Mouse (Mus musculus) forebrain, embryonic 12.5 days (tissue): Measurements from ENCODE around the gene Slc16a10. TPM values are rescaled to one million over a fixed set of nuclear protein-coding genes. Genes with fewer than 3 reads are reported as not detected.

Source experiments
- ATAC-seq: fragments of 200-750 bp; cut with Nextera tagmentation; 2 replicates; pipeline ENCODE4 v1.8.0; 2017; ENCODE audit warnings: moderate TSS enrichment; ENCODE audit not compliant: low FRiP score
- H3K27ac ChIP-seq: fragments of 300-500 bp; sonication (generic); 2 replicates; pipeline ENCODE4 v1.5.1; 2016; ENCODE audit warnings: mild to moderate bottlenecking
- H3K27me3 ChIP-seq: fragments of 300-500 bp; sonication (generic); 2 replicates; pipeline ENCODE4 v1.6.1; 2016; ENCODE audit warnings: mild to moderate bottlenecking
- H3K36me3 ChIP-seq: fragments of 300-500 bp; sonication (generic); replicated peaks from 2 replicates; pipeline ENCODE4 v1.6.1; 2016; ENCODE audit warnings: mild to moderate bottlenecking
- H3K4me1 ChIP-seq: fragments of 300-500 bp; sonication (generic); 2 replicates; pipeline ENCODE4 v1.6.1; 2016
- H3K4me2 ChIP-seq: fragments of 300-500 bp; sonication (generic); 2 replicates; pipeline ENCODE4 v1.6.1; 2016; ENCODE audit warnings: mild to moderate bottlenecking, moderate library complexity
- H3K4me3 ChIP-seq: fragments of 300-500 bp; sonication (generic); replicated peaks from 2 replicates; pipeline ENCODE4 v1.5.1; 2016; ENCODE audit warnings: mild to moderate bottlenecking
- H3K9ac ChIP-seq: fragments of 300-500 bp; sonication (generic); 2 replicates; pipeline ENCODE4 v1.6.1; 2016; ENCODE audit warnings: mild to moderate bottlenecking
- H3K9me3 ChIP-seq: fragments of 300-500 bp; sonication (generic); 2 replicates; pipeline ENCODE4 v1.6.1; 2016
- WGBS: fragments of 180-500 bp; shearing (Covaris S2); methylation state at CpG from one replicate; pipeline ENCODE4 v1.1.7; 2016; 5-methylcytosine and 5-hydroxymethylcytosine counted together
- polyA plus RNA-seq: library from polyadenylated mRNA; unstranded; fragments of >200 nt; fragmentation: Nextera tagmentation; extraction: Ambion mirVana; gene quantifications from 2 replicates; pipeline ENCODE4 v1.2.1, GENCODE M21; 2016

Gene Slc16a10
- polyA plus RNA-seq, 1 experiment from 2014 or later = 8.7 TPM

GRCm38 (mm10) chr10:40053896-40054295 is 88.2 kb downstream of the Slc16a10 start:
- Histone ChIP-seq H3K4me3 (no peak overlapping the region), H3K9me3 (no peaks in the 10 kb centered on the region), H3K27me3 (no peaks in the 10 kb centered on the region), H3K4me2 (no peak overlapping the region), H3K27ac (no peak overlapping the region), H3K36me3 (no peaks in the 10 kb centered on the region), H3K4me1 (0 out of 2 replicates have a peak, but pooled peaks cover 2% of the 10 kb centered on the region), H3K9ac (no peak overlapping the region)
- 91% methylated on average over 4 of the region's 4 CpGs for WGBS
- no peak for ATAC-seq

- ATAC-seq = no peak
- no peaks in the 10 kb centered on the region for H3K36me3 ChIP-seq
- no peaks in the 10 kb centered on the region for H3K4me1 ChIP-seq
- H3K9ac ChIP-seq = no peak overlapping the region
- no peaks in the 10 kb centered on the region for H3K27me3 ChIP-seq
- H3K4me3 ChIP-seq = no peak overlapping the region
- WGBS = 60% methylated on average over 3 of the region's 3 CpGs
- H3K27ac ChIP-seq = no peak overlapping the region
- no peak overlapping the region for H3K4me2 ChIP-seq
- no peaks in the 10 kb centered on the region for H3K9me3 ChIP-seq
These were observed 88.7 kb downstream of the Slc16a10 start for GRCm38 (mm10) chr10:40053257-40053895.

- no peaks in the 10 kb centered on the region for H3K36me3 ChIP-seq
- no peak overlapping the region for H3K4me3 ChIP-seq
- H3K4me1 ChIP-seq = no peaks in the 10 kb centered on the region
- no peak for ATAC-seq
- no peak overlapping the region for H3K9ac ChIP-seq
- H3K27me3 ChIP-seq = no peaks in the 10 kb centered on the region
- 93% methylated on average over 3 of the region's 3 CpGs for whole genome bisulfite sequencing
- H3K4me2 ChIP-seq = no peak overlapping the region
- H3K9me3 ChIP-seq = no peaks in the 10 kb centered on the region
- H3K27ac ChIP-seq = no peak overlapping the region
These were observed 90.1 kb downstream of the Slc16a10 start for GRCm38 (mm10) chr10:40051997-40052396.

DNA sequence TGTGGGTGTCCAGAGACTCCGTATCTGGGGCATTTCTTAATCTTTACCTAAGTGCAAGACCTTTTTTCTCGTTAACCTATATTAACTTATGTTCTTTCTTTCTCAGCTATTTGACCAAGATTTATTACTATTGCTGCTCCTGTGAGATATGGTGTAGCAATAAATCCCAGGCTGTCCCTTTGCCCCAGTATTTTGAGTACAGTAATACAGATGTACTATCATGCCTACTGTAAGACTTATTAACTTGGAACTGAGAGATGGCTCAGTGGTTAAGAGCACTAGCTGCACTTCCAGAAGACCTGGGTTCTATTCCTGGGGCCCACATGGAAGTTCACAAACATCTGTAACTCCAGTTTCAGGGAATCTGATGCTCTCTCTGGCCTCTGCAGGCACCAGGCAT is 91.3 kb downstream of the Slc16a10 start:
- no peaks in the 10 kb centered on the region for H3K36me3 ChIP-seq
- H3K27me3 ChIP-seq = no peaks in the 10 kb centered on the region
- no peak overlapping the region for H3K4me3 ChIP-seq
- no peak for ATAC-seq
- no peaks in the 10 kb centered on the region for H3K9me3 ChIP-seq
- no peak overlapping the region for H3K27ac ChIP-seq
- H3K4me1 ChIP-seq = no peaks in the 10 kb centered on the region
- H3K4me2 ChIP-seq = no peak overlapping the region
- 96% methylated on average over 2 of the region's 2 CpGs for WGBS
- H3K9ac ChIP-seq = no peak overlapping the region

GRCm38 (mm10) chr10:40041339-40041738 is 100.7 kb downstream of the Slc16a10 start:
- no peak overlapping the region for H3K4me2 ChIP-seq
- WGBS = 20% methylated on average over 4 of the region's 4 CpGs
- H3K4me1 ChIP-seq = no peaks in the 10 kb centered on the region
- H3K4me3 ChIP-seq = no peak overlapping the region
- no peak for ATAC-seq
- H3K36me3 ChIP-seq = no peaks in the 10 kb centered on the region
- H3K9ac ChIP-seq = no peak overlapping the region
- H3K27ac ChIP-seq = no peak overlapping the region
- no peaks in the 10 kb centered on the region for H3K27me3 ChIP-seq
- H3K9me3 ChIP-seq = no peaks in the 10 kb centered on the region

DNA sequence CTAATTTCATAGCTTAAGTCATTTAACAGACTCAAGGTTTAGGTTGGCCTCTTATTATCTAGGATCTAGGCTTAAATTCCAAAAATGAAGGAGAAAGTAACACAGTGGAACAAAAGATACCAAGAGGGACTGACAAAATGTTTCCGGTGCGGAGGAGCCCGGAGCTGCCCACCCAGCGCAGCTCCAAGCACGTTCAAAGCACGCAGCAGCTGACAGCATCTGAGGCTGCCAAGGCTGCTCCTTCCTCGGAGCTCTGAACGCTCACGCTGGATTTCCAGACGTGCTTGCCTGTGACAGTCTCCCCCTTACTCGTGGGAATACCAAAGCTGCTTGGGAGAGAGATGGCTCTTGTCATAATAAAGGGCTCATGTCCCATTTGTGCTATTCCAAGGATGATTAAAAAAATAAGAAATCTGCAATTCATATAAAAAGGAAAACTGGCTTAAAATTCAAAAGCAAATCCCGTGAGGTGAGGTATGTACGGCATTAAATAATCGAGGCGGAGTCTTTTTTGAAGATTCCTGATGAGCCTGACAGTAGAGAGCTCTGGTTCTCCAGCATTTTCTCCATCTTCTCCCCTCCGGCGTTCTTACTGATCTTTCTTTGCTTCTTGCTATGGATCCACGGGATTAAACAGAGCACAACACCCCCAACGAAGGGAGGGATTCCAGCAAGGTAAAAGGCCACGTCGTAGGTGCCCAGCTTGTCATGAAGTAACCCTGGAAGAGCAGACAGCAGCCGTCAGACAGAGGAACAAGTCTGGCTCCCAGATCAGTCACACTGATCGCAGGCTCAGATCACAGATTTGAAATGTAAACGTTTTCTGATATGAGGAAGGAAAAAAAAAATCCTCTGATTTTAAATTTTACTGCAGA is 105.1 kb downstream of the Slc16a10 start:
- ATAC-seq = no peak

DNA sequence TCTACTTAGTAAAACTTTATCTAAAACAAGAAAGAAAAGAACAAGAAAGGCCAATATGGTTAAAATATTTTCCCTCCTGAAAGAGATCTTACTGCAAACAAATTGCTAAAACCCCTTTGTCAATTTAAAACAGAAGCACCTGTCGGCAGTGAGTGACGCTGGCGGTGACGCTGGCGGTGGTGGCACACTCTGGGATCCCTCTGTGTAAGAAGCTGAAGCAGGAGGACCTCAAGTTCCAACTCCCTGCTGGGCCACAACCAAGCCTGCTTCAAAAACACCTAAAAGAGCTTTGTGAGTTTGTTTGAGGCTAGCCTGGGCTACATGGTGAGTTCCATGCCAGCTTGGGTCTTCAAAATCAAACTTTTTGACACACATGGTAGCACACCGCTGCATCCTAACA is 107.1 kb downstream of the Slc16a10 start:
- Histone ChIP-seq H3K9ac (no peak overlapping the region), H3K27me3 (no peaks in the 10 kb centered on the region), H3K4me2 (no peak overlapping the region), H3K27ac (no peak overlapping the region), H3K4me1 (no peaks in the 10 kb centered on the region), H3K36me3 (no peaks in the 10 kb centered on the region), H3K9me3 (no peaks in the 10 kb centered on the region), H3K4me3 (no peak overlapping the region)
- no peak for ATAC-seq
- 97% methylated on average over 6 of the region's 6 CpGs for WGBS

More for the DNA sequence above, 105.1 kb downstream of the Slc16a10 start:
- no peak overlapping the region for H3K4me2 ChIP-seq
- H3K27me3 ChIP-seq = no peaks in the 10 kb centered on the region
- 76% methylated on average over 24 of the region's 24 CpGs for WGBS
- H3K36me3 ChIP-seq = no peaks in the 10 kb centered on the region
- H3K9me3 ChIP-seq = no peaks in the 10 kb centered on the region
- no peak overlapping the region for H3K27ac ChIP-seq
- H3K4me3 ChIP-seq = no peak overlapping the region
- no peak overlapping the region for H3K9ac ChIP-seq
- H3K4me1 ChIP-seq = no peaks in the 10 kb centered on the region

DNA sequence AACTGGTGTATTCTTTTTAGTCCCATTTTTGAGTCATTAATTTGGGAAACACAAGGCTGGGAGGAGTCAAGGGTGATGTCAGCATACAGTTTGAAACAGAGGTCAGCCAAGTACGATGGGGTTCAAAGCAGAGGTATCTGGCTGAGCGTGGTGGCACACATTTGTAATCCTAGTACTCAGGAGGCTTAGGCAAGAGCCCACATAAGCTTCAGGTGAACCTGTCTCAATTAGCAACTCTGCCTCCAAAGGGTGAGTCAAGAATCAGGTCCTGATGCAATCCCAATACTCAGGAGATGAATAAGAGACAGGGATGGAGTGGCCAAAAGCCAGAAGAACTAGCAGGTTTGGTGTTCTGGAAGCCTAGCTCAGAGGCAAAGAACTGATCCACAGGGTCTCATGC is 109.2 kb downstream of the Slc16a10 start:
- no peak for ATAC-seq
- 84% methylated on average over 2 of the region's 2 CpGs for WGBS

GRCm38 (mm10) chr10:40030716-40031115 is 111.3 kb downstream of the Slc16a10 start:
- Histone ChIP-seq H3K4me2 (no peak overlapping the region), H3K27ac (no peak overlapping the region), H3K27me3 (0 out of 2 replicates have a peak, but pooled peaks cover 3% of the 10 kb centered on the region), H3K4me3 (no peak overlapping the region), H3K36me3 (no peaks in the 10 kb centered on the region), H3K4me1 (no peaks in the 10 kb centered on the region), H3K9ac (no peak overlapping the region), H3K9me3 (no peaks in the 10 kb centered on the region)
- 93% methylated on average over 6 of the region's 6 CpGs for WGBS
- ATAC-seq = no peak

More for the DNA sequence above, 109.2 kb downstream of the Slc16a10 start:
- Histone ChIP-seq H3K4me3 (no peak overlapping the region), H3K4me1 (no peaks in the 10 kb centered on the region), H3K27ac (no peak overlapping the region), H3K36me3 (no peaks in the 10 kb centered on the region), H3K9me3 (no peaks in the 10 kb centered on the region), H3K9ac (no peak overlapping the region), H3K27me3 (no peaks in the 10 kb centered on the region), H3K4me2 (no peak overlapping the region)

- H3K4me3 ChIP-seq = no peak overlapping the region
- 90% methylated on average over 2 of the region's 2 CpGs for WGBS
- 0 out of 2 replicates have a peak, but pooled peaks cover 3% of the 10 kb centered on the region for H3K27me3 ChIP-seq
- H3K4me2 ChIP-seq = no peak overlapping the region
- H3K9me3 ChIP-seq = no peaks in the 10 kb centered on the region
- H3K4me1 ChIP-seq = peaks cover 7% of the 10 kb centered on the region
- no peak overlapping the region for H3K9ac ChIP-seq
- no peak for ATAC-seq
- no peaks in the 10 kb centered on the region for H3K36me3 ChIP-seq
- H3K27ac ChIP-seq = no peak overlapping the region
These were observed 112.4 kb downstream of the Slc16a10 start for GRCm38 (mm10) chr10:40029610-40030009.

GRCm38 (mm10) chr10:40028091-40028490 is 114.0 kb downstream of the Slc16a10 start:
- 81% methylated on average over 8 of the region's 8 CpGs for WGBS
- no peak overlapping the region for H3K27ac ChIP-seq
- H3K27me3 ChIP-seq = 0 out of 2 replicates have a peak, but pooled peaks cover 3% of the 10 kb centered on the region
- H3K36me3 ChIP-seq = no peaks in the 10 kb centered on the region
- H3K4me3 ChIP-seq = no peak overlapping the region
- no peak overlapping the region for H3K4me2 ChIP-seq
- no peak overlapping the region for H3K9ac ChIP-seq
- no peaks in the 10 kb centered on the region for H3K9me3 ChIP-seq
- peaks cover 11% of the 10 kb centered on the region for H3K4me1 ChIP-seq
- no peak for ATAC-seq

- peaks cover 11% of the 10 kb centered on the region for H3K4me1 ChIP-seq
- H3K36me3 ChIP-seq = no peaks in the 10 kb centered on the region
- 94% methylated on average over 5 of the region's 5 CpGs for WGBS
- H3K9me3 ChIP-seq = no peaks in the 10 kb centered on the region
- H3K9ac ChIP-seq = no peak overlapping the region
- no peak overlapping the region for H3K27ac ChIP-seq
- no peak overlapping the region for H3K4me2 ChIP-seq
- no peak for ATAC-seq
- no peak overlapping the region for H3K4me3 ChIP-seq
- 0 out of 2 replicates have a peak, but pooled peaks cover 3% of the 10 kb centered on the region for H3K27me3 ChIP-seq
These were observed 115.5 kb downstream of the Slc16a10 start for GRCm38 (mm10) chr10:40026546-40026945.
